Mouse (Mus musculus) lung, postnatal 14 days (tissue): ENCODE measurements around the gene Gm20822.
"Not testable (repeated sequence)": the region's sequence is repeated elsewhere in the genome, so short reads cannot be mapped to it uniquely, and the experiment has no call there.

Experiments
- DNase-seq: peaks from one replicate; pipeline ENCODE4 v3.0.0; 2021

Gm20822 gene

GRCm38 (mm10) chrY:15884671-15885070, at the start of gene Gm20822:
TSS of gene Gm20822 (minus strand) at chrY:15884771.
- DNase-seq, result not testable (repeated sequence)
